Mouse (Mus musculus) G1E (cell line): ENCODE data around the gene Mdm2.

ENCODE experiments used
- CTCF ChIP-seq: IDR thresholded peaks from 2 replicates; pipeline ENCODE4 v1.5.1; 2012; ENCODE audit warnings: low read depth, low read length, inconsistent platforms, mixed read lengths
- GATA1 ChIP-seq: IDR thresholded peaks from 2 replicates; pipeline ENCODE4 v1.6.1; 2012; ENCODE audit warnings: borderline replicate concordance, low read length, inconsistent platforms, mixed read lengths
- GATA2 ChIP-seq: IDR thresholded peaks from 2 replicates; pipeline ENCODE4 v1.6.1; 2012; ENCODE audit warnings: low read depth, low read length, inconsistent platforms, borderline replicate concordance
- POLR2AphosphoS5 ChIP-seq: IDR thresholded peaks from 2 replicates; pipeline ENCODE4 v1.6.1; 2012; ENCODE audit warnings: low read depth, low read length, inconsistent platforms; ENCODE audit not compliant: insufficient replicate concordance
- TAL1 ChIP-seq: conservative IDR thresholded peaks from 2 replicates; pipeline ENCODE4 v1.6.1; 2012; ENCODE audit warnings: low read depth, low read length, inconsistent platforms, mixed read lengths

DNA sequence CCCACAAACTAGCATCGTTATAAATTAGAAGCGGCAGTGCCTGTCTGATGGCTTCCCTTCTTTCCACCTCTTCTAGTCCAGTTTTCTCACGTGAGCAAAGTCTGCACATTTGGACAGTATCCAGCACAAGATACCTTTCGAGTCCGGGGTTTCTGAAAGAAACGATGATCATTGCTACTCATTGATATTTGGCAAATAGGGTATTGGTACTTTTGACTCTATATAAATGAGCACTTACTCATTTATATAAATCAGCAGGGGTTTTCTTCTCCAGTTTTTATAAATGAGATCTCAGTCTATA lies 29.0 kb upstream of the Mdm2 start:
- TF ChIP-seq CTCF (no peak), GATA1 (no peak), GATA2 (no peak), POLR2AphosphoS5 (no peak), TAL1 (no peak)
